Comparison of ENCODE assay signal across 15 mouse cellular contexts in the genomic region with DNA sequence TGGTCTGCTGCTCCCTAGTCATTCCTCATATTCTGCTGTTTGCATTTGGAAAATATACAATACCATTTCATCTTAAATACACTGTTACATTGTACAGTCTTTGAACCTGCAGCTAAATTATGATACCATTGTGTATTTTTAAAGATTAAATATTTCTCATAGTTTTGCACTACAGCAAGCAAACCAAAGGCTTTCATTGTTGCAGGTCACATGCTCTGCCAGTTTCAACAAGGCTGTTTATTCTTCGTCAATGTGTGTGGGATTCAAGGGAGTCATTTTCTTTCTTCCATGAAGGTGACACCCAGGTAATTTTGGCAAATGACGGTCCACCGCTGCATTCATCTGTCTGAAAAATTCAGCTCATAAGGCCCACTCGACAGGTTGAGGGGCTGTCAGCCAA.
"Had no signal": no experiment of that assay in that cellular context is flagged by ENCODE, and none has a peak within 500 bp of the region (broad histone marks: within the 10 kb centered on the region; RNA-seq: fewer than 3 reads in every experiment).

No protein-coding gene starts in this region.

- DNase-seq: lung, adult 18-20 months; lung, embryonic 14.5 days; lung, postnatal 10 days; lung, postnatal 36 days; right cerebral cortex, postnatal 14 days; thymus, adult 2 months; thymus, postnatal 25 days; thymus, postnatal 4 days had no signal

- H3K4me3 ChIP-seq: megakaryocyte, embryonic 14.5 days; midbrain, embryonic 13.5 days; midbrain, embryonic 15.5 days; neural tube, embryonic 12.5 days had no signal

- H3K4me2 ChIP-seq: lung, embryonic 14.5 days; midbrain, embryonic 11.5 days; midbrain, embryonic 13.5 days; midbrain, embryonic 15.5 days; neural tube, embryonic 12.5 days had no signal

- H3K9ac ChIP-seq: liver, embryonic 14.5 days; lung, embryonic 14.5 days; midbrain, embryonic 13.5 days; midbrain, embryonic 15.5 days; neural tube, embryonic 12.5 days had no signal

- H3K27ac ChIP-seq: liver, embryonic 14.5 days; macrophage; midbrain, embryonic 13.5 days; midbrain, embryonic 15.5 days; neural tube, embryonic 12.5 days had no signal

- H3K27me3 ChIP-seq: megakaryocyte, embryonic 14.5 days; midbrain, embryonic 13.5 days; midbrain, embryonic 15.5 days; neural tube, embryonic 12.5 days had no signal

- H3K9me3 ChIP-seq: midbrain, embryonic 13.5 days; midbrain, embryonic 15.5 days; neural tube, embryonic 12.5 days had no signal

- H3K4me1 ChIP-seq: megakaryocyte, embryonic 14.5 days; midbrain, embryonic 13.5 days; midbrain, embryonic 15.5 days; neural tube, embryonic 12.5 days had no signal

- ATAC-seq: midbrain, embryonic 13.5 days; midbrain, embryonic 15.5 days had no signal

- H3K36me3 ChIP-seq: midbrain, embryonic 13.5 days; midbrain, embryonic 15.5 days; neural tube, embryonic 12.5 days had no signal
